Mouse (Mus musculus) CD4-positive, CD25-positive, alpha-beta regulatory T cell, adult 2 months (primary cell): ENCODE measurements around the gene Ptov1.

Experiments
- DNase-seq: peaks from one replicate; pipeline ENCODE4 v3.0.0-alpha.2; 2012; ENCODE audit warnings: low read depth, low spot score

Gene Ptov1

GRCm38 (mm10) chr7:44840426-44840825 lies 29.2 kb downstream of the Ptov1 start:
- DNase-seq = no peak

GRCm38 (mm10) chr7:44839491-44840191 lies 29.9 kb downstream of the Ptov1 start:
- peak; percentile 77 for DNase-seq

- no peak for DNase-seq
Measured at GRCm38 (mm10) chr7:44839171-44839490, 30.5 kb downstream of the Ptov1 start.

GRCm38 (mm10) chr7:44838073-44838472 lies 31.5 kb downstream of the Ptov1 start:
- no peak for DNase-seq

- DNase-seq = no peak
Measured at GRCm38 (mm10) chr7:44836423-44837053, 33.0 kb downstream of the Ptov1 start.

GRCm38 (mm10) chr7:44836016-44836404 lies 33.6 kb downstream of the Ptov1 start:
- no peak for DNase-seq

GRCm38 (mm10) chr7:44835373-44836015 lies 34.1 kb downstream of the Ptov1 start:
- DNase-seq = no peak

- DNase-seq = no peak
Measured at GRCm38 (mm10) chr7:44832763-44833162, 36.8 kb downstream of the Ptov1 start.

- no peak for DNase-seq
Measured at GRCm38 (mm10) chr7:44828706-44829105, 40.9 kb downstream of the Ptov1 start.

- no peak for DNase-seq
Measured at GRCm38 (mm10) chr7:44826771-44827170, 42.8 kb downstream of the Ptov1 start.

GRCm38 (mm10) chr7:44824872-44825271 lies 44.7 kb downstream of the Ptov1 start:
- DNase-seq = peak; percentile 90

GRCm38 (mm10) chr7:44823409-44823808 lies 46.2 kb downstream of the Ptov1 start:
- peak; percentile 56 for DNase-seq

- peak; percentile 33 for DNase-seq
Measured at GRCm38 (mm10) chr7:44821666-44822448, 47.7 kb downstream of the Ptov1 start.

- DNase-seq = no peak
Measured at GRCm38 (mm10) chr7:44820525-44820924, 49.1 kb downstream of the Ptov1 start.

- no peak for DNase-seq
Measured at GRCm38 (mm10) chr7:44819863-44820262, 49.7 kb downstream of the Ptov1 start.

GRCm38 (mm10) chr7:44819391-44819790 lies 50.2 kb downstream of the Ptov1 start:
- no peak for DNase-seq

- no peak for DNase-seq
Measured at GRCm38 (mm10) chr7:44818751-44819235, 50.8 kb downstream of the Ptov1 start.

GRCm38 (mm10) chr7:44818164-44818563 lies 51.4 kb downstream of the Ptov1 start:
- DNase-seq = no peak

GRCm38 (mm10) chr7:44817441-44817840 lies 52.1 kb downstream of the Ptov1 start:
- no peak for DNase-seq

- DNase-seq = no peak
Measured at GRCm38 (mm10) chr7:44816470-44817021, 53.0 kb downstream of the Ptov1 start, which contains the start of gene Atf5. TSS of gene Atf5 (minus strand) at chr7:44816658.

GRCm38 (mm10) chr7:44815721-44816469 lies 53.7 kb downstream of the Ptov1 start, which contains the start of the genes Nup62 and Il4i1:
TSS of gene Nup62 (plus strand) at chr7:44816088.
TSS of gene Il4i1 (plus strand) at chr7:44816387.
- peak; percentile 99 for DNase-seq
